Mouse (Mus musculus): Measurements from ENCODE around the gene 5031439G07Rik.

DNA sequence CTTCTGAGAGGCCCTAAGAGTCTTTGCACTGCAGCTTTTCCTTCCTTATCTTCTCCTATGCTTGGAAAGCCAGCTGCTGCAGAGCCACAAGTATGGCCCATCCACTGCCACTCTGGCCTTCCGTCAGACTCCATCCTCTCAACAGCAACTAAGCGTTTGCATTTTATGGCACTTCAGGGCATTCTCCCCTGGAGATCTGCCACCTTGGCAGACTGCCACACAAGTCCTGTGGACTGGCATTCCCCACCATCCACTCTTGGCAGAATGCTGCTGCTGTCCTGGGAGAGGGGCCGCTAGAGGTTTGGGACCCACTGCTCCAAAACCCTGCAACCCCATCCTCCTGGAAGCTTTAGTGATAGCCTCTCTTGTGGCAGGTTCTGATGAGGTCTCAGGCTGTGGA lies 43.5 kb upstream of the 5031439G07Rik start:
- no peak for TF ChIP-seq CTCF (IDR thresholded peaks at IDR 0.05)
- no peak for TF ChIP-seq POLR2A (IDR thresholded peaks at IDR 0.05; ENCODE audit: insufficient read depth, low read depth, low read length)
- no peak for TF ChIP-seq EP300 (IDR thresholded peaks at IDR 0.05; ENCODE audit: insufficient read depth, low read depth, low read length)
